Mouse (Mus musculus): ENCODE results near the gene Cuedc2.

DNA sequence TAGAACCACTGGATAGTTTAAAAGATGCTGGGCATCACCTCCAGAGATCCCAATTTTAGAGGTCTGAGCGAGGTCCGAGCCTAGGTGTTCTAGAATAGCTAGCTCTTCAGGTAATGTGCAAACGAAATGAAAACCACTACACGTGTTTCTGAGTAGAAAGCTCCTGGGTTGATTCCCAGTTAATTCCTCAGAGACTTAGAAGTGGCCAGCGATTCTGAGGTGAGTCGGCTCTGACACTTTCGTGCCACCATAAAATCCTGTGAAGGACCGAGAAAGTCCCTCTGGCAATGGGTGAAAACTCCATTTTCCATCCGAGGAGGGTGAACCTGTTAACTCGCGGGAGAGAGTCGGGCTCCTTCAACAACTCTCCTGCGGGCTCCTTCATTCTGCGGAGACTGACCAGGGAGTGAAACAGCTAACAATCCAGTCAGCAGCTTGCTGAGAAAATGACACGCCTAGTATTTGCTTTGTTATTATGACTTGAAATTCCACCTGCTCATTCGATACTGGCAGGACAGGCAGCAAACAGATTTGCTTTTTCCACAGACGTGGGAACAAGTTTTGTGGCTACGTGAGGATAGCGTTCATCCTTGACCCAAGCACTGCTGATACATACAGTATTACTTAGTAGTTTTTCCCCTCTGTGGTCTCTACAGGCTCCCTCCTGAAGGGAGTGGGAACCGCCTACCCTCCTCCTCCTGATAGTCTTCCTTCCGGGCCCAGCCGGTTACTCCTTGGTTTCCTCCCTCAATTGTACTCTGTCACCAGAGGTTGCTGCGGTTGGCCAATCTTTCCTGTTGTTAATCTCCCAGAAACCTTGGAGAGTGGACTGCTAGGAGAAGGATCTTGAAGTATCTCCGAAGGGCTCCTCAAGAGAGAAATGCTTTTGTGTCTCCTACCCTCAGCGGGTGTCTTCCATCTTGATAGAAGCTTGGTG lies 19.1 kb upstream of the Cuedc2 start:
- TF ChIP-seq CTCF (IDR thresholded peaks at IDR 0.05; ENCODE audit: insufficient read depth, low read depth, low read length) = no peak
- TF ChIP-seq POLR2A (IDR thresholded peaks at IDR 0.05; ENCODE audit: insufficient read depth, low read depth, low read length) = no peak

All from olfactory bulb, adult 2 months (tissue).